Mouse (Mus musculus): ENCODE results near the gene Det1. TPM values are rescaled to one million over a fixed set of nuclear protein-coding genes. Genes with fewer than 3 reads are reported as not detected.
A peak's percentile ranks its signal among the peaks of the same experiment; 100 is the strongest.

Det1 gene
- polyA plus RNA-seq, 1 experiment from 2014 or later, result 13.7 TPM

DNA sequence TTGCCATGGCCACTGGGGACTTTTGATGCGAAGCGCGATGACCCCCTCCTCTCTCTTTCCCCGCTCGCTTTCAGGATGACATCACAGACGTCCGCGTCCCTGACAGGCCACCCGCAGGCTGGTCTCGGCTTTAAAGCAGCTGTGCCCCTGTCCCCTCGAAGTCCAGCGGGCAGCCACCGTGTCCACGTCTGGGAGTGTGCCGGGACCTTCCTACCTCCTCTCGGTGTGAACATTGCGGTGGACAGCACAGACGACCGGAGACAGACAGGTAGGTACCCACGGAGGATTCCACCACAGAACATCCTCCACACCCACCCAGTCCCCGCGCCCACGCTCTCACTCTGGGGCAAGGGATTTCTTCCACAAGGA lies 35.4 kb upstream of the Det1 start:
- Histone ChIP-seq H3K36me3 (no peaks in the 10 kb centered on the region), H3K4me1 (no peaks in the 10 kb centered on the region), H3K4me2 (peak overlapping the region; percentile 18; the same call in 1 of the 2 replicates), H3K27ac (no peak overlapping the region), H3K9me3 (replicated peaks) (no peaks in the 10 kb centered on the region), H3K4me3 (no peak overlapping the region), H3K27me3 (replicated peaks) (peaks cover 92% of the 10 kb centered on the region), H3K9ac (no peak overlapping the region)
- 7% methylated on average over 23 of the region's 23 CpGs for WGBS (ENCODE audit: insufficient replicate concordance)
- ATAC-seq, result no peak

DNA sequence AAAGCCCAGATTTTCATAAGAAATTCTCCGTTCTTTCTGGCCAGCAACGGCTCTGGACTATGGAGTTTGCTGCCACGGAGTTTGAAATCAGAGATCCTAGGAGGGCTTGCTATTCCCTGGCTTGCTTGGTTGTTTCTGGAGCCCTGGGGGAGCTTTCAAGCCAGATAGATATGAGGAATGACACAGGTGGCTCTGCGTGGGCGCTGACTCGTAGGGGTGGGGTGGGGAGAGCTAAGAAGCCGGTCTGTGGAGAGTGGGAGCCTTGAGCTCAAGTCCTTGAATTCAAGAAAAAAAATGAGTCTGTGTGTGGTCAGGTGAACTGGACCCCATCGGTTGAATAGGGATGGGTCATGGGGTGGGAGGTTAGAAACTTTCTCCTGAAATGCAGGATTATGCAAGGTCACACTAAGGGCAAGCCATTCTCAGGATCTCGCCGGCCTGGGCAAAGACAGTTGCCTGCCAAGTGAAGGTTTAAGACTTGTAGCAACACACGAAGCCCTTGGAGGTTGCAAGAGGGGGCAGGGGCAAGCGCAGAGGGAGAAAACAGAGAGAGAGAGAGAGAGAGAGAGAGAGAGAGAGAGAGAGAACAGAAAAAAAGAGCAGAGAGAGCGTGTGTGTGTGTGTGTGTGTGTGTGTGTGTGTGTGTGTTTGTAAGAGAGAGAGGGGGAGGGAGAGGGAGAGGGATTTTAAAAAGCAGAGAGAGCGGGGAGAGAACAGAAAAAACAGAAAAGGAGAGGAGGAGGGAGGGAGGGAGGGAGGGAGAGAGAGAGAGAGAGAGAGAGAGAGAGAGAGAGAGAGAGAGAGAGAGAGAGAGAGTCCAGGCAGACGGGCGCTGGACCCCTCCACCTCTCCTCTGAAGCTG lies 34.8 kb upstream of the Det1 start:
- Histone ChIP-seq H3K4me1 (no peaks in the 10 kb centered on the region), H3K9ac (no peak overlapping the region), H3K36me3 (no peaks in the 10 kb centered on the region), H3K27me3 (replicated peaks) (peaks cover 91% of the 10 kb centered on the region), H3K27ac (no peak overlapping the region), H3K4me3 (no peak overlapping the region), H3K4me2 (0 out of 2 replicates have a peak overlapping the region, but pooled peaks have one; percentile 18), H3K9me3 (replicated peaks) (no peaks in the 10 kb centered on the region)
- 22% methylated on average over 14 of the region's 16 CpGs for WGBS (ENCODE audit: insufficient replicate concordance)
- ATAC-seq, result no peak

- Histone ChIP-seq H3K9me3 (replicated peaks) (no peaks in the 10 kb centered on the region), H3K4me3 (no peak overlapping the region), H3K36me3 (no peaks in the 10 kb centered on the region), H3K4me2 (no peak overlapping the region), H3K27ac (no peak overlapping the region), H3K27me3 (replicated peaks) (peaks cover 11% of the 10 kb centered on the region; the same call in 1 of the 2 replicates), H3K4me1 (no peaks in the 10 kb centered on the region), H3K9ac (no peak overlapping the region)
- ATAC-seq, result no peak
- WGBS (ENCODE audit: insufficient replicate concordance), result 53% methylated on average over 5 of the region's 5 CpGs
These were observed 25.8 kb upstream of the Det1 start for GRCm38 (mm10) chr7:78872831-78873230.

DNA sequence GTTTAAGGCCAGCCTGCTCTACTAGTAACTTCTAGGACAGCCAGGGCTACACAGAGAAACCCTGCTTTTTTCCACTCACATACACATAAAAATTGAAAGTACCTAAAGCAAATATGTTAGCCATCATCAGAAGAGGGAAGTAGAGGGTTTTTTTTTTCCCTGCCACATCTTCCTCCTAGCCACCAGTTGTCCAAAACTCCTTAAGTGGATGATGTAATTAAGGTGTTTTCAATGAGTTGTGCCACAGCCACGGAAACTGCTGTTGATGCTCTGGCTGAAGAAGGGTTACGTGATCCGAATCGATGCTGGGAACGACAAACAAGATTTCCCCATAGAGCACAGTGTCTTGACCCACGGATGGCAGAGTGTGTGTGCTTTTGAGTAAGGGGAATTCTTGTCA lies 25.3 kb upstream of the Det1 start:
- H3K36me3 ChIP-seq, result no peaks in the 10 kb centered on the region
- no peaks in the 10 kb centered on the region for H3K4me1 ChIP-seq
- H3K9ac ChIP-seq, result no peak overlapping the region
- H3K4me2 ChIP-seq, result no peak overlapping the region
- H3K27me3 ChIP-seq (replicated peaks), result peaks cover 9% of the 10 kb centered on the region; the same call in 1 of the 2 replicates
- no peak overlapping the region for H3K4me3 ChIP-seq
- no peak for ATAC-seq
- no peak overlapping the region for H3K27ac ChIP-seq
- no peaks in the 10 kb centered on the region for H3K9me3 ChIP-seq (replicated peaks)
- WGBS (ENCODE audit: insufficient replicate concordance), result 59% methylated on average over 6 of the region's 6 CpGs

DNA sequence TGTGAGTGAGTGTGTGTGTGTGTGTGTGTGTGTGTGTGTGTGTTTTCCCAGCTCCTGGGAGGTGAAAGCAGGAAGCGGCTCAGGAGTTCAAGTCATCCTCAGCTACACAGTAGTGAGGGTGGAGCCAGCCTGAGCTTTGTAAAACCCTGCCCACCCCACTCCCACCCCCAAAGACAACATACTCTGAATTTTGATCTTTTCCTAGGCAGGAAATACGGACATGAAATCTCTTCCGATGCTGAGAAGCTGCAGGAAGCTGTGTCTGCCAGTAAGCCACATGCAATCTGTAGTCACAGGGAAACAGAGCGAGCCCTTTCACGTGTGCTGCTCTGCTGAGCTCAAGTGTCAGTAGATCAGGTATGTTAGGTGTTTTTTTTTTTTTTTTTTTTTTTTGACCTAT lies 21.7 kb upstream of the Det1 start:
- Histone ChIP-seq H3K9me3 (replicated peaks) (no peaks in the 10 kb centered on the region), H3K4me3 (no peak overlapping the region), H3K27ac (no peak overlapping the region), H3K36me3 (no peaks in the 10 kb centered on the region), H3K9ac (no peak overlapping the region), H3K4me1 (peaks cover 21% of the 10 kb centered on the region; the same call in 1 of the 2 replicates), H3K4me2 (no peak overlapping the region), H3K27me3 (replicated peaks) (no peaks in the 10 kb centered on the region)
- no peak for ATAC-seq
- 61% methylated on average over 5 of the region's 5 CpGs for WGBS (ENCODE audit: insufficient replicate concordance)

DNA sequence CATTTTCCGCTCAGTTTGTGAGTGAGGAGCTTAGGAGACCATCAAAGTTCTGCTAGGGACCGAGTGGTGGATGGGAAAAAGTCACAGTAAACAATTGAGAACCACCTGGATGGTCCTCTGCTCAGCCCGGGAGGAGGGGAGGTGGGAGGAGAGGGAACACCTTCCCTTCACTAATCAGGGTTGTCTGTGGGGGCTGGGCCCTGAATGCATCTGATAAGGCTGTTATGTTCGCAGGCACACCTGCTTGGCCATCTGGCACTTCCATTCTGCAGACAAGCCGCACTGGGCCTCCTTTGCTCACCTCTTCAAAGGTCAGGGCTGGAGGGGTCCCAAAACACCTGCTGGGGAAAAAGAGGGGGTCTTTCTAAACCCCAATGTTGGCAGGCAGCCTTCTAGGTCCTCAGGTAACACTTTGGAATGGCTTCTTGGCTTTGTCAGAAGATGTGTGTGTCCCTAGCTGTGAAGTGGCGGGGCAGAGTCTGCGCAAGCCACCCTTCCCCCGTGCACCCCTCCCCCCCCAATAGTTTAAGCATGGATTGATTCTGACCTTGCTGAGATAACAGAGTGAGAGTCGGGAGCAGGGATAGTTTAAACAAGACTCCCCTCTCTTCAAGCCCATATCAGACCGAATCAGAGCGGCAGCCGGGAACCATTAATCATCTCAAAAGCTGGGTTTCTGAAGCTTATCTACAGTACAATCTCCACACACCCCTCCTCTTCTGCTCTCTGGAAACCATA lies 18.3 kb upstream of the Det1 start:
- Histone ChIP-seq H3K9me3 (replicated peaks) (no peaks in the 10 kb centered on the region), H3K27ac (0 out of 2 replicates have a peak overlapping the region, but pooled peaks have one; percentile 2), H3K4me1 (peaks cover 21% of the 10 kb centered on the region; the same call in 1 of the 2 replicates), H3K36me3 (no peaks in the 10 kb centered on the region), H3K4me2 (no peak overlapping the region), H3K9ac (no peak overlapping the region), H3K27me3 (replicated peaks) (no peaks in the 10 kb centered on the region), H3K4me3 (no peak overlapping the region)
- ATAC-seq, result no peak; the same call in 1 of the 2 replicates
- 49% methylated on average over 12 of the region's 12 CpGs for WGBS (ENCODE audit: insufficient replicate concordance)

- Histone ChIP-seq H3K9ac (no peak overlapping the region), H3K4me3 (no peak overlapping the region), H3K4me2 (no peak overlapping the region), H3K27ac (no peak overlapping the region; the same call in 1 of the 2 replicates), H3K36me3 (no peaks in the 10 kb centered on the region), H3K9me3 (replicated peaks) (no peaks in the 10 kb centered on the region), H3K4me1 (peaks cover 21% of the 10 kb centered on the region; the same call in 1 of the 2 replicates), H3K27me3 (replicated peaks) (no peaks in the 10 kb centered on the region; the same call in 1 of the 2 replicates)
- WGBS (ENCODE audit: insufficient replicate concordance), result 10% methylated on average over 4 of the region's 4 CpGs
- no peak for ATAC-seq
These were observed 17.4 kb upstream of the Det1 start for GRCm38 (mm10) chr7:78864446-78864802.

- Histone ChIP-seq H3K27me3 (replicated peaks) (no peaks in the 10 kb centered on the region; the same call in 1 of the 2 replicates), H3K9ac (no peak overlapping the region), H3K27ac (no peak overlapping the region; the same call in 1 of the 2 replicates), H3K9me3 (replicated peaks) (no peaks in the 10 kb centered on the region), H3K36me3 (no peaks in the 10 kb centered on the region), H3K4me2 (no peak overlapping the region), H3K4me3 (no peak overlapping the region), H3K4me1 (peaks cover 21% of the 10 kb centered on the region; the same call in 1 of the 2 replicates)
- 57% methylated on average over 7 of the region's 7 CpGs for WGBS (ENCODE audit: insufficient replicate concordance)
- ATAC-seq, result 0 out of 2 replicates have a peak, but pooled peaks have one; percentile 24
These were observed 16.9 kb upstream of the Det1 start for GRCm38 (mm10) chr7:78863796-78864445.

DNA sequence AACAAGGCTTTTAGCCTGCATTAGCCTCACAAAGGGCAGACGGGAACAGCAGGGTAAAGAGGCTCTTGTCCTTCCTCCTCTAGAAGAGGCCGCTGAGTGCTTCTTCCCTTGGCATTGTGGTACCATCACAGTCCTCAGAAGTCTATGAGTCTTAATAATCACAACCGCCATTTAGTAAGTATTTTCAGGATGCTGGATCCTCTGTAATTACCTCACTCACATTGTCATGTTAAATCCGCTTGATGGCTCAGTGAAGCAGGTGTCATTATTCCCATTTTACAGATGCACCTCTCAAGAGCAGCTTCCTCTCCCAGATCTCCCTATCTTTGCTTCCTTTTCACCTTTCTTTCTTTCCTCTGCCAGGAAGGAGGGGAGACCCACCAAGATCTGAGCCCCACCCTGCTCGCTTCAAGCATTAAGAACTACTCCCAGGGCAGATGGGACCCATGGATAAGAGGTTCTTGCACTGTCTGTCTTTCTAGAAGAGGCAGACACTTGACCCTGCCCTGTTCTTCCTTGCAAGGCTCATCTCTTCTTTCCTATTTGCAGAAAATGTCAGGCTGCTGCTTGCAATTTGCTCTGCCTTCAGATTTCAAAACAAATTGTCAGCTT lies 8.1 kb upstream of the Det1 start:
- ATAC-seq, result peak; percentile 65
- Histone ChIP-seq H3K9me3 (replicated peaks) (no peaks in the 10 kb centered on the region), H3K4me2 (no peak overlapping the region), H3K4me3 (no peak overlapping the region), H3K4me1 (peaks cover 13% of the 10 kb centered on the region), H3K36me3 (no peaks in the 10 kb centered on the region), H3K27me3 (replicated peaks) (peaks cover 7% of the 10 kb centered on the region), H3K27ac (no peak overlapping the region), H3K9ac (no peak overlapping the region)
- WGBS (ENCODE audit: insufficient replicate concordance), result 58% methylated on average over 5 of the region's 5 CpGs

- H3K9ac ChIP-seq, result no peak overlapping the region
- peaks cover 7% of the 10 kb centered on the region for H3K27me3 ChIP-seq (replicated peaks)
- peaks cover 13% of the 10 kb centered on the region for H3K4me1 ChIP-seq
- no peaks in the 10 kb centered on the region for H3K36me3 ChIP-seq
- H3K4me2 ChIP-seq, result no peak overlapping the region
- WGBS (ENCODE audit: insufficient replicate concordance), result 40% methylated on average over 4 of the region's 4 CpGs
- no peak for ATAC-seq
- no peak overlapping the region for H3K27ac ChIP-seq
- no peak overlapping the region for H3K4me3 ChIP-seq
- no peaks in the 10 kb centered on the region for H3K9me3 ChIP-seq (replicated peaks)
These were observed 7.0 kb upstream of the Det1 start for GRCm38 (mm10) chr7:78854051-78854450.

- H3K4me2 ChIP-seq, result peak overlapping the region; percentile 80
- peak overlapping the region; percentile 86 for H3K9ac ChIP-seq
- H3K4me1 ChIP-seq, result peaks cover 18% of the 10 kb centered on the region
- no peak for ATAC-seq
- no peaks in the 10 kb centered on the region for H3K27me3 ChIP-seq (replicated peaks)
- peaks cover 34% of the 10 kb centered on the region for H3K36me3 ChIP-seq
- WGBS (ENCODE audit: insufficient replicate concordance), result 11% methylated on average over 12 of the region's 12 CpGs
- H3K4me3 ChIP-seq, result peak overlapping the region; percentile 91
- H3K27ac ChIP-seq, result peak overlapping the region; percentile 85
- no peaks in the 10 kb centered on the region for H3K9me3 ChIP-seq (replicated peaks)
These were observed 872 bp downstream of the Det1 start for GRCm38 (mm10) chr7:78846066-78846716.

All from liver, embryonic 12.5 days (tissue).